Mouse (Mus musculus): ENCODE results near the gene Cog6. TPM values are rescaled to one million over a fixed set of nuclear protein-coding genes. Genes with fewer than 3 reads are reported as not detected.

Cog6 gene
- polyA plus RNA-seq, 1 experiment = 7.2 TPM

GRCm38 (mm10) chr3:52956236-52956635 is 60.8 kb downstream of the Cog6 start:
- peaks cover 5% of the 10 kb centered on the region; the same call in 1 of the 2 replicates for H3K4me1 ChIP-seq (ENCODE audit: control insufficient read depth, insufficient read depth, insufficient read length)
- no peak for DNase-seq (ENCODE audit: low read depth in 1 of 2, low spot score in 2 of 2)
- H3K27ac ChIP-seq (ENCODE audit: insufficient read depth, low read length) = no peak overlapping the region
- H3K36me3 ChIP-seq (ENCODE audit: control insufficient read depth, insufficient read depth, low read length) = no peaks in the 10 kb centered on the region
- no peak overlapping the region for H3K4me3 ChIP-seq (ENCODE audit: extremely low read depth, insufficient read depth, insufficient read length)
- no peaks in the 10 kb centered on the region for H3K27me3 ChIP-seq (ENCODE audit: control insufficient read depth, insufficient read depth, low read length)
- TF ChIP-seq POLR2A (IDR thresholded peaks at IDR 0.05; ENCODE audit: low read depth, low read length) (no peak), CTCF (IDR thresholded peaks at IDR 0.05; ENCODE audit: extremely low read depth, insufficient read depth, insufficient read length, insufficient replicate concordance) (no peak)
- 56% methylated on average over 11 of the region's 11 CpGs for WGBS

DNA sequence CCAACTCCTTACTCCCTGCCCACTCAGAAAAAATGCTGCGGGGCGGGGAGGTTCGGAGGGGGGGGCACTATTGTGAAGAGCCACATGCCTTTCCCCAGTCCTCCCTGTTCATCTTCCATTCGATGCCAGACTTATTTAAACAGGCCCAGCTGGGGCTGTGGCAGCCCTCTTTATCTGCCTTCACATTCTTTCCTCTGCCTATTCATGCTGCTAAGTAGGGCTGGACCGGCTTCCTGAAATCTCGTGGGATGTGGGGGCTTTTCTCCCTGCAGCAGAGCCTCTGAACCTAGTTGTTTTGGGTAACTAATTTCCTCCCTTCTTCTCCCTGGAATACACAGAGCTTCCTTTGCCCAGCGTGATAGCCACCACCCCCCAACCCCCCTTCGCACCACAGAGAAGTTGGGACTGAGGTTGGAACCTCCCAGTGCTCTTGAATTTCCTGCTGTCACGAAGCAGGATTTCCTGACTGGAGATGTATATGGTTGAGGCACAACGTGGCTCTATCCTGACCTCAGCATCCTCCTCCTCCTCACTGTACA is 61.5 kb downstream of the Cog6 start:
- H3K27ac ChIP-seq (ENCODE audit: insufficient read depth, low read length) = no peak overlapping the region
- 14% methylated on average over 10 of the region's 10 CpGs for WGBS
- peaks cover 5% of the 10 kb centered on the region; the same call in 1 of the 2 replicates for H3K4me1 ChIP-seq (ENCODE audit: control insufficient read depth, insufficient read depth, insufficient read length)
- no peaks in the 10 kb centered on the region for H3K36me3 ChIP-seq (ENCODE audit: control insufficient read depth, insufficient read depth, low read length)
- H3K4me3 ChIP-seq (ENCODE audit: extremely low read depth, insufficient read depth, insufficient read length) = no peak overlapping the region
- no peak for DNase-seq (ENCODE audit: low read depth in 1 of 2, low spot score in 2 of 2)
- TF ChIP-seq POLR2A (IDR thresholded peaks at IDR 0.05; ENCODE audit: low read depth, low read length) (no peak), CTCF (IDR thresholded peaks at IDR 0.05; ENCODE audit: extremely low read depth, insufficient read depth, insufficient read length, insufficient replicate concordance) (no peak)
- H3K27me3 ChIP-seq (ENCODE audit: control insufficient read depth, insufficient read depth, low read length) = no peaks in the 10 kb centered on the region

DNA sequence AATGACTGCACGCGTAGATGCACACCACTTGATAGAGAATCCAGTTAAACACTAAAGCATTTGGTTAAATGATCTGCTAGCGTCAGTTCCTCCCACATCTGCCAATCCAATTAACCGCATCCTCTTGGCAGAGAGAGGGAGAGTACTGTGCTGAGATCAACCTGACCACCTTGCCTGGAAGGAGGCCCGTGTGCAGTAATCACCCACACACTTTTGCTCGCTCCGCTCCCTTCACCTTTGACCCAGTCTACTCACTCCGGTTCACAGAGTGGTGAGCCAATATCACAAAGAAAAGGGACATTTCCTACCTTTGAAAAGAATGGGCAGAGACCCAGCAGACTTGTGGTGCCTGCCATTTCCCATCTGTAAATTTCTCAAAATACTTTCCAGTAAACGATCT is 62.4 kb downstream of the Cog6 start:
- no peak overlapping the region for H3K4me3 ChIP-seq (ENCODE audit: extremely low read depth, insufficient read depth, insufficient read length)
- H3K36me3 ChIP-seq (ENCODE audit: control insufficient read depth, insufficient read depth, low read length) = no peaks in the 10 kb centered on the region
- DNase-seq (ENCODE audit: low read depth in 1 of 2, low spot score in 2 of 2) = no peak
- peaks cover 5% of the 10 kb centered on the region; the same call in 1 of the 2 replicates for H3K4me1 ChIP-seq (ENCODE audit: control insufficient read depth, insufficient read depth, insufficient read length)
- H3K27me3 ChIP-seq (ENCODE audit: control insufficient read depth, insufficient read depth, low read length) = no peaks in the 10 kb centered on the region
- H3K27ac ChIP-seq (ENCODE audit: insufficient read depth, low read length) = no peak overlapping the region
- TF ChIP-seq CTCF (IDR thresholded peaks at IDR 0.05; ENCODE audit: extremely low read depth, insufficient read depth, insufficient read length, insufficient replicate concordance) (no peak), POLR2A (IDR thresholded peaks at IDR 0.05; ENCODE audit: low read depth, low read length) (no peak)
- whole genome bisulfite sequencing = 20% methylated on average over 9 of the region's 9 CpGs

DNA sequence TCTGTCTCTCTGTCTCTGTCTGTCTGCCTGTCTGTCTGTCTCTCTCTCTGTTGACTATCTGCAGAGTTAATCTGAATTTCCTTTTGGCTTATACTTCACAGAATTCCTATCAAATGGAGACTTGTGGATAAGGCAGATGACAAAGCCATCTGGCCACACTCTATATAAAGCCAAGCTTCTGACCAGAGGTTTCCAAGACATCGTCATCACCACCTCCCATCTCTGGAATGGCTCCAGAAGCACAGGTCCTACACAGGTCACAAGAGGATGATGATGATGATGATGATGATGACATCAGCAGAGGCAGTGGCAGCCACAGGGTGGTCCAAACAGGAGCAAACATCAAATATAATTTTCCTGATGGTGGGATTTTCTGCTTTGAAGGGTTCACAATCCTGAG is 63.2 kb downstream of the Cog6 start:
- DNase-seq (ENCODE audit: low read depth in 1 of 2, low spot score in 2 of 2) = no peak
- Histone ChIP-seq H3K36me3 (ENCODE audit: control insufficient read depth, insufficient read depth, low read length) (no peaks in the 10 kb centered on the region), H3K27me3 (ENCODE audit: control insufficient read depth, insufficient read depth, low read length) (no peaks in the 10 kb centered on the region), H3K27ac (ENCODE audit: insufficient read depth, low read length) (no peak overlapping the region), H3K4me3 (ENCODE audit: extremely low read depth, insufficient read depth, insufficient read length) (no peak overlapping the region), H3K4me1 (ENCODE audit: control insufficient read depth, insufficient read depth, insufficient read length) (peaks cover 5% of the 10 kb centered on the region; the same call in 1 of the 2 replicates)
- TF ChIP-seq CTCF (IDR thresholded peaks at IDR 0.05; ENCODE audit: extremely low read depth, insufficient read depth, insufficient read length, insufficient replicate concordance) = no peak
- TF ChIP-seq POLR2A (IDR thresholded peaks at IDR 0.05; ENCODE audit: low read depth, low read length) = no peak
- 91% methylated on average over 1 of the region's 1 CpGs for WGBS

DNA sequence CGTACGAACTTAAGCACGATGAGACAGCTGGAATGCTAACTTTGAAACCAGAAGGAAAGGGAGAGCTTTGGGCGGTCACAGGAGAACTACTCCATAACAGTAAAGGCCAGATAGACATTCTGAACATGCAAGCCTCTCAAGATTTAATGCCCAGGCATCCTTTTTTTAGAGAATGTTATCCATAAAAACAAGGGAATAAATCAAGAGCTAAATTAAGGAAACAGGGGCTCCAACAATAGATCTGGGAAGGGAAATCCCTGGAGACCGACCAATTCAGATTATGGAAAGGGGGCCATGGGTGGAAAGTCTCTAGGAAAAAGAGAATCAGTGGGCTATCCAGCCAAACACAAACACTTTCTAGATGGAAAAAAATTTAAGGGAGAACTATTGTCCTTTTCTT is 68.2 kb downstream of the Cog6 start:
- 93% methylated on average over 5 of the region's 5 CpGs for WGBS
- Histone ChIP-seq H3K4me3 (ENCODE audit: extremely low read depth, insufficient read depth, insufficient read length) (no peak overlapping the region), H3K27ac (ENCODE audit: insufficient read depth, low read length) (no peak overlapping the region), H3K36me3 (ENCODE audit: control insufficient read depth, insufficient read depth, low read length) (no peaks in the 10 kb centered on the region), H3K4me1 (ENCODE audit: control insufficient read depth, insufficient read depth, insufficient read length) (no peaks in the 10 kb centered on the region), H3K27me3 (ENCODE audit: control insufficient read depth, insufficient read depth, low read length) (no peaks in the 10 kb centered on the region)
- DNase-seq (ENCODE audit: low read depth in 1 of 2, low spot score in 2 of 2) = no peak
- no peak for TF ChIP-seq CTCF (IDR thresholded peaks at IDR 0.05; ENCODE audit: extremely low read depth, insufficient read depth, insufficient read length, insufficient replicate concordance)

DNA sequence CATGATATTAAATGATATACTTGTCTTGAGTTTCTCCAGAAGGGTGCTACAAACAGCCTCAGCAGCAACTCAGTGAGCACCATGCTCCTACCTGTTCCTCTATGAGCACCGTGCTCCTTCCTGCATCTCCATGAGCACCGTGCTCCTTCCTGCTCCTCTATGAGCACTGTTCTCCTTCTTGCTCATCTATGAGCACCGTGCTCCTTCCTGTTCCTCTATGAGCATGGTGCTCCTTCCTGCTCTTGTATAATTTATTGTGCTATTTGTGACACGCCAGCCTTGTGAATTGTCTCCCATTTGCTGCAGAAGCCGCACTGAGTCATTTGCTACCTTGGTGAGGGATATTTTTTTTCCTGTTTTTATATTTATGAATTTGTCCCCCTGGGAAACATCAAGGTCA is 69.6 kb downstream of the Cog6 start:
- WGBS = 81% methylated on average over 5 of the region's 5 CpGs
- H3K4me1 ChIP-seq (ENCODE audit: control insufficient read depth, insufficient read depth, insufficient read length) = no peaks in the 10 kb centered on the region
- H3K27ac ChIP-seq (ENCODE audit: insufficient read depth, low read length) = no peak overlapping the region
- no peaks in the 10 kb centered on the region for H3K27me3 ChIP-seq (ENCODE audit: control insufficient read depth, insufficient read depth, low read length)
- no peaks in the 10 kb centered on the region for H3K36me3 ChIP-seq (ENCODE audit: control insufficient read depth, insufficient read depth, low read length)
- DNase-seq (ENCODE audit: low read depth in 1 of 2, low spot score in 2 of 2) = no peak
- no peak overlapping the region for H3K4me3 ChIP-seq (ENCODE audit: extremely low read depth, insufficient read depth, insufficient read length)
- TF ChIP-seq CTCF (IDR thresholded peaks at IDR 0.05; ENCODE audit: extremely low read depth, insufficient read depth, insufficient read length, insufficient replicate concordance) (no peak), POLR2A (IDR thresholded peaks at IDR 0.05; ENCODE audit: low read depth, low read length) (no peak)

DNA sequence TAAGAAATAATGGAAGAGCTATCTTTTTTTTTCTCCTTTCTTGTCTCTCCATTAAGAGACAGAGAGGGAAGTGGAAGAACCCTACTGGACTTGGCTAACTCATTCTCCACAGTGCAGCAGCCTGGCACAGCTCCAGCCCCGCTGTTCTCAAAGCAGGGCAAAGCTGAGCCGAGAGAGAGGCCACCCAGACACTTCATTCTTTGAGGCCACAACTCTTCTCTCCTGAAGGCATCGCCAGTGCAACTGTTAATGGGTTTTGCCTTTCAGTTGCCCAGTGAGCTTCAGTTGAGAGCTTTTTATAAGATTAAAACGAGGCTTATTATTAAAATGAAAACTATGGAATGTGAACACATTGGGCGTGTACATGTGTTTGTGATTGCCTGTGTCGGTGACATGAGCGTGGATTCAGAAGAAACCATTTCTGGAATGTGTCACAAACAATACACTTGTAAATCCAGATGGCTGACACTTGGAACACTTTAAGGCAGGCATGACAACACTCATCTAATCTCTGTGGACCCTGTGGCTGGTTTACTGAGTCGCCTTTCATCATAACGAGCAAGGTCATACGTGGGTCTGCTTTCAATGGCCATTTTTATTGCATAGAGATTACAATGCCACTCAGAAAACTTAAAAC is 76.1 kb downstream of the Cog6 start:
- Histone ChIP-seq H3K4me3 (ENCODE audit: extremely low read depth, insufficient read depth, insufficient read length) (no peak overlapping the region), H3K27me3 (ENCODE audit: control insufficient read depth, insufficient read depth, low read length) (no peaks in the 10 kb centered on the region), H3K27ac (ENCODE audit: insufficient read depth, low read length) (no peak overlapping the region), H3K4me1 (ENCODE audit: control insufficient read depth, insufficient read depth, insufficient read length) (no peaks in the 10 kb centered on the region), H3K36me3 (ENCODE audit: control insufficient read depth, insufficient read depth, low read length) (no peaks in the 10 kb centered on the region)
- WGBS = 67% methylated on average over 10 of the region's 10 CpGs
- TF ChIP-seq CTCF (IDR thresholded peaks at IDR 0.05; ENCODE audit: extremely low read depth, insufficient read depth, insufficient read length, insufficient replicate concordance) (no peak), POLR2A (IDR thresholded peaks at IDR 0.05; ENCODE audit: low read depth, low read length) (no peak)
- no peak for DNase-seq (ENCODE audit: low read depth in 1 of 2, low spot score in 2 of 2)

Data from spleen, adult 2 months (tissue).